Mouse (Mus musculus) regulatory T cell (primary cell): ENCODE results near the gene Ddx4.

Experiments used
- in situ Hi-C: fragments of 300-600 bp; cut with MboI, MseI; formaldehyde crosslinking; loops from one replicate; pipeline ENCODE4 v1.15.1; 2025; ENCODE audit warnings: high pct_unique_total_duplicates

The Ddx4 gene

DNA sequence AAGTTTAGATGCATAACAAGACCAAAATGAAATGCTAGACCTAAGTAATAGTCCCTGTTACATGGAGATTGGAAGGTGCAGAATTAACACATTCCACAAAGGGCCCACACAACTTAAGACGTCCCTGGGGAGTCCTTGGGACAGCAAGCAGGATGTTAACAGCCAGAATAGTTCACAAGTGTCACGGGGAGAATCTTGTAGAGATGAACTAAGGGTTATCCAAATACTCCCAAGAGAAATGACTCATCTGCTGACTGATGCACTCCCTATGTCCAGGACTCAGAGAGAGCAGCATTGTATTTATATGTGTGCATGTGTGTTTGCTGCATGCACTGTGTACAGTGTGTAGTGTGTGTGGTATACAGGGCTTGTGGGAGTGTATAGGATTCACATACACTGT lies 95.8 kb downstream of the Ddx4 start:
- in situ Hi-C loops: no loop called here

GRCm38 (mm10) chr13:112553304-112553703 lies 99.0 kb downstream of the Ddx4 start:
- in situ Hi-C loops: no loop called here

- in situ Hi-C loops: no loop called here
These were observed 100.4 kb downstream of the Ddx4 start for GRCm38 (mm10) chr13:112551641-112552548.
